Mouse (Mus musculus): ENCODE measurements at regions not wholly inside any gene's neighbourhood (a gene's known extent, or its start where the extent isn't known, plus 50 kb on each side); places are given as distances from the start of the nearest gene placed in this dataset.

DNA sequence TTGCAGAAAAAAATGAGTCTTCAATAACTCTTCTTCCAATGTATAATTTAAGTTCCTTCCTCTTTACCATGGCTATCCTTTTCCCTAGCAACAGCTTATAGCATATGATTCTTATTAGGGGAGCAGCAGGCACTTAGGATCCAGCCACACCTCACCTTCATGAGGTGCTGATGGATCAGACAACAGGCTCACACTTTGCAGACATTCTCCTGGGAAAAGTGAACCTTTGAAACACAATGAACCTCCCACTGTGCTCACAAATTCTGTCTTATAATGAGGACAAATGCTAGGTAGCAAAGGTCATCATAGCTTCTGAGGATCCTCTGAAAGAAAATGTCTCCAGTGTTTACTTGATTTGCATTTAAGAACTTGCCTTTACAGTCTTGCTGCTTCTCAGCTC lies 191.6 kb upstream of the Xrcc4 start:
- DNase-seq: no peak

DNA sequence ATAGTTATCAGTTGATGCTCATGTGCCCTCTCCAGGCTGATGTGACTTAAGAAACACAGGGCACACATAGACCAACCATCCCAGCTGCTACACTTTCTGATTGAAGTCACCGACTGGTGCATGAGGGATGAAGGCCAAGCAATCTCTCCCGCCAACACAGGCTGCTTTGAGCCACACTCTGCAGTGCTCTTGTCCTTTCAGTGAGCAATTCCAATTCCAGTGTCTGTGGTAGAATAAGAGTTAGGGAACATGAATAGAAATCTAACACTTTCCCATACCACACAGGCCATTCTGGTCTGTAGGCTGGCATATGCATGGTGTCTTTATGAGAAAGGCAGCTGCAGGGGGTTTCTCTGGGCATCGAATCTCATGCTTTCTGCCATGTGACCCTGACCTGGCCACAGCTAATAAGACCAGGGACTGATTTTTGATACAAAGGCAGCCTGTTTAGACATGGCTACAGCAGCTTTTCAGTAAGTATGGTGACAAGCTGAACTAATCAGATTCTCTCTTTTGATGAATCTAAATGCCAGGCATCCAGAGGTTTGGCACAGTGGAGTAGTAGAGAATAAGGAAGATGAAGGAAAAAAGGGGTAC lies 190.5 kb upstream of the Xrcc4 start:
- DNase-seq: no peak

DNA sequence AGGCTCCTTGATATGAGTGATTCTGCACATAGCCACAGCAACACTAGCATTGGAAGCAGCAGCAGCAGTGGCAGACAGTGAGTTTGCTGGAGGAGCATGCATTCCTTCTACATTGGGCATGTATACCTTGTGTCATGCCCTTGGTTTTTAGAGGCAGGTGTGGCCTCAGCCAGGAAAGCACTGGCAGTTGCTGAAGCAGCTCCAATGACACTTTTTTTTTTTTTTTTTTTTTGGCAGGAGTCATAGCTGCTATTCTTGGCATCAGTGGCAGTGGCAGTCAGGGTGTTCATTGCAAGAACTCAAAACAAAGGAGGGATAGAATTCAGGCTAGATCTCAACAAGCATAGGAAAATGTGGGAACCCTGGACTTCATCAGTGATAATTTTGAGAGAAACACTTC lies 189.9 kb upstream of the Xrcc4 start:
- DNase-seq: no peak

- no peak for DNase-seq
Observed at GRCm38 (mm10) chr13:90259071-90259742, 169.8 kb upstream of the Xrcc4 start.

- no peak for DNase-seq
Observed at GRCm38 (mm10) chr13:90252981-90253380, 163.6 kb upstream of the Xrcc4 start.

DNA sequence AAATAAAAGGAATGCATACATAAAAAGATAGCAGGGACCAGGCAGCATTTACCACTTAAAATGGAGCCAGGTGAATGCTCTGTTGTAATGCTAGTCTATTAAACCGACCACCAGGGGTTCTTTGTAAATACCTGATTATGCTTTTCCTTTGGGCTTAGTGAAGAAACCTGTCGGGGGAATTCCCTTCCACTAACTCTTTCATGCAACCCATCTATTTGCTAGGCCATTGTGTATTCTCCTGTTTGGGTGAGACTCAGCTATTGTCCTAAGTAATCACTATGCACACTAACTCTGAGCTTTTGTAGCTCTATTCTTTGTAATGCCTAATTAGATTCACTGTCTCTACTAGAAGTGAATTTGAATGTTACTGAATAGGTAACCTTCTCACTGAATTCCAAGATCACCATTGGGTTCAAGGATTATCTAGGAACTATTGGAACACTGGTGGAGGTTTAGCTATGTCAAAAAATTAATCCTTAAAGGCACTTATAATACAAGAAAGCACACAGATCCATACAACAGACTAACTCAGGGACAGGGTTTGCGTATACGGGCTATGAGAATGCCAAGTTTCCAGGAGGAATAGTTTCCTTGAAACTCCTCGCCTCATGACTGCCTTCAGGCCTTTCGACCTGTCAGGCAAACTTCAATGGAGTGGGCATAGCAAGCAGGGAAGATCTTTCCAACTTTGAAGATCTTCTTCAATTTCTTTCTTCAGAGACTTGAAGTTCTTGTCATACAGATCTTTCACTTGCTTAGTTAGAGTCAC lies 156.8 kb upstream of the Xrcc4 start:
- no peak for DNase-seq

DNA sequence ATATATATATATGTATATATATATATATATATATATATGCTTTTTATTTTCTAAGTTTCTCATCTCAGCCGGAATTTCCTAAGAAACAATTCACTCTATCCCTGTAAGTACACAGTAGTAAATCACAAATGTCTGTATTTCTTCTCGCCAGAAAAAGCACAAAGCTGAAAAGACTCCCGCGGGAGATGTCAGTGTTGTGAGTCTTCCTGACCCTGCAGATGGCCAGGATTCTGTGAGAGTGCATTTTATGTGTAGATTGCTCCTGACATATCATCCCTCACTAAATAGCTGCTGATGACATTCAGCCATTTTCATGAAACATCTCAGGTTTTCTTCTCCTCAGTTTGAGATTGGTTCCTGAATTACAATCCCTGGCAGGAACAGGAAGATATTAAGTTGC lies 148.9 kb upstream of the Xrcc4 start:
- DNase-seq: no peak

DNA sequence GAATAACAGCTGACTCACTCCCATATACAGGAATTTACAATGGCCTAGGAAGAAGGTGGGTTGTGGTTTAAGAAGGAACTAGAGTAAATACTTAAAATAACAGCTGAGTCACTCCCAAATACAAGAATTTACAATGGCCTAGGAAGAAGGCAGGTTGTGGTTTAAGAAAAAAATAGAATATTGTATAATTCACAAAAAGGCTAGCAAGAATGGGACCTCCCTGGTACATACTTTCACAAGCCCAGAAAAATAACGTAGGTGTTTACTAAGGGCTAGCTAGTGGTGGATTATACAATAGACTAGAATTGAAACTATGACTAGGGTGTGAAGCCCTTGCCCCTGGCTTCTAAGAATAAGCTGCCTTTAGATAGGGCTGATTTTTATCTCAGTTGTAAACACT lies 144.6 kb upstream of the Xrcc4 start:
- peak in 1 of 2 experiments; percentile 0 for DNase-seq

DNA sequence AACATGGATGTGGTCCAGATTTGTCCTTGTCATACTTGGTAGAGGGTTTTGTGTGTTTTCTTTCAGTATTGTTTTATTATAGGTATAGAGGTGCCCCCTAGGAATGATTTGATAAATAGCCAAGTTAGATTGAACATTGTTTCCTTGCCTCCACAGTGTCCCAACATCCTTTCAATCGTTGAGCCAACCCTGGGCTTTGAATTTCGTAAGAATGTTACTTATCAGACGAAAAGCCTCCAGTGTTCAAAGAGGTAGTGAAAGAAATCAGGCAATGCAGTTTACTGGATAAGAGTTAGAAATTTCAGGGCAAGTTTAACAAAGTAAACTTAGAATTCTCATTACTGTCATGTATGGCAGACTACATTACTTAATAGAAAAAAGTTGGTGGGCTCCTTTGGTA lies 144.2 kb upstream of the Xrcc4 start:
- DNase-seq: no peak

DNA sequence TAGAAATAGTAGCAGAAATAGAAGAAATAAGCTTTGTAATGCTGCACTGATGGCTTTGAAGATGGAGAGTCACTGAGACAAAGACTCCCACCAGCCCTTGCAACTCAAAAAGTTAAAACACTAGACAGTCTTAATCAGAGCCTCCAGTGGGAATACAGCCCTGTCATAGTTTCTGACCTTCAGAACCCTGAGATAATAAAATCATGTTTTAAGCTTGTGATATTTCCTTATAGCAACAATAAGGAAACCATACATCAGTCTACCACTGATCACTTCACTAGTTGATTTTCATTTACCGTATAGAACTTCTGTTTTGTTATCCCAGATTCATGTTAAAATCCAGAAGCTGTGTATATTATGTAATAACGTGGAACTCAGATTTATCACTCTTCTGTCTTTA lies 139.7 kb upstream of the Xrcc4 start:
- no peak for DNase-seq

DNA sequence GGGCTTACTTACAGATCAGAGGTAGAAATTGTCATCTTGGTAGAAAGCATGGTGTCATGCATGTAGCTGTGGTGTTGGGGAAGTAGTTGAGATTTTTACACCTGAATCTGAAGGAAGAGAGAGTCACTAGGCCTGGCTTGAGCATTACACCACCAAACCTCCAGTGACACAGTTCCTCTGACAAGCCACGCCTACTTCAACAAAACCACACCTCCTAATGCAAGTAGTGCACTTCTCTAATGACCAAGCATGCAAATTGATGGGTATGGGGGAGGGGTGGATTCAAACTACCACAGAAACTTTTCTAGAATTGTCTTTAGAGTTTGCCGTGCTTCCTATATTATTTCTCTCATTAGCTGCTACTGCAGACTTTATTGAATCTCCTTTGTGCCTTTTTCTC lies 136.8 kb upstream of the Xrcc4 start:
- DNase-seq: no peak

DNA sequence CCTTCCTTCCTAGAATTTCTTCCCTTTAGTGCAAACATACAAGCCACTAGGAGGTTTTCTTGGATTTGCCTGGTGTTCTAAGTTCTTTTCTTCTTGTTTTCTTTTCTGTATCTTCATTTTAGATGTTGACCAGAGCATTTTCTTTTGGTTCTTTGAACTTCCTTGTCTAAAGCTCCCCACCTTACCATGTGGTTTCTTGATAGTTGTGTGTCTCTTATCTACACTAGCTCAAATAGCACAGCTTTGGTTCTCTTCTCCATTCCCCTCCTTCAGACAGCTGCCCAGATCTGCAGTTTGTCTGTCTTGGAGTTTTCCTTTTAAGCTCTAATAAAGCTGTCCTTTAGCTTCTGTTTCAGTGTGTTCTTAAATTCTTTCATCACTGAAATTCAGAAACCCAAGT lies 123.0 kb upstream of the Xrcc4 start:
- no peak for DNase-seq

GRCm38 (mm10) chr13:90207875-90208274 lies 118.5 kb upstream of the Xrcc4 start:
- DNase-seq: no peak

Data from lung, adult 18-20 months (tissue).